Mouse (Mus musculus) forebrain, embryonic 11.5 days (tissue): ENCODE measurements around the gene Snorc. TPM values are rescaled to one million over a fixed set of nuclear protein-coding genes. Genes with fewer than 3 reads are reported as not detected.

ENCODE experiments used
- polyA plus RNA-seq: library from polyadenylated mRNA; unstranded; fragments of >200 nt; fragmentation: Nextera tagmentation; extraction: Ambion mirVana; gene quantifications from 2 replicates; pipeline ENCODE4 v1.2.1, GENCODE M21; 2014

The Snorc gene
- polyA plus RNA-seq, 1 experiment from 2014 or later, result not detected

Other genes with a start within 250 kb of the Snorc start
- 2.2 and 2.6 TPM in 2 replicates for gene Efhd1, start 205.9 kb upstream of the Snorc start, polyA plus RNA-seq
- 53.1 and 55.8 TPM in 2 replicates for gene Gigyf2, start 143.3 kb upstream of the Snorc start, polyA plus RNA-seq
- gene Kcnj13, start 75.5 kb upstream of the Snorc start, polyA plus RNA-seq, result 0.68 and 1.2 TPM in 2 replicates
- gene Neu2, start 39.6 kb downstream of the Snorc start, polyA plus RNA-seq, result not detected in 2 replicates
- 2.3 and 2.5 TPM in 2 replicates for gene Ngef, start 103.6 kb downstream of the Snorc start, polyA plus RNA-seq
- gene Inpp5d, start 150.0 kb downstream of the Snorc start, polyA plus RNA-seq, result 3.6 and 5.0 TPM in 2 replicates